Mouse (Mus musculus) heart, postnatal 0 days (tissue): ENCODE measurements around the gene Eipr1. TPM values are rescaled to one million over a fixed set of nuclear protein-coding genes. Genes with fewer than 3 reads are reported as not detected.
A peak's percentile ranks its signal among the peaks of the same experiment; 100 is the strongest.

ENCODE experiments used
- ATAC-seq: fragments of 200-750 bp; cut with Nextera tagmentation; 2 replicates; pipeline ENCODE4 v1.8.0; 2017; ENCODE audit warnings: low read depth, moderate number of reproducible peaks, moderate library complexity; ENCODE audit not compliant: insufficient read depth
- DNase-seq: peaks from one replicate; pipeline ENCODE4 v3.0.0-alpha.2; 2016; ENCODE audit warnings: low spot score
- H3K27ac ChIP-seq: fragments of 300-500 bp; sonication (generic); 2 replicates; pipeline ENCODE4 v1.5.1; 2014; ENCODE audit warnings: low read depth, mild to moderate bottlenecking
- H3K27me3 ChIP-seq: fragments of 300-500 bp; sonication (generic); 2 replicates; pipeline ENCODE4 v1.6.1; 2014; ENCODE audit warnings: low read length, mixed read lengths; ENCODE audit not compliant: control insufficient read depth, insufficient read depth
- H3K36me3 ChIP-seq: fragments of 300-500 bp; sonication (generic); replicated peaks from 2 replicates; pipeline ENCODE4 v1.6.1; 2014; ENCODE audit warnings: low read length, mixed read lengths; ENCODE audit not compliant: control insufficient read depth, insufficient read depth
- H3K4me1 ChIP-seq: fragments of 300-500 bp; sonication (generic); 2 replicates; pipeline ENCODE4 v1.6.1; 2014; ENCODE audit warnings: antibody characterized with exemption; ENCODE audit not compliant: control insufficient read depth, insufficient read depth
- H3K4me2 ChIP-seq: fragments of 300-500 bp; sonication (generic); 2 replicates; pipeline ENCODE4 v1.6.1; 2014; ENCODE audit warnings: low read depth, mild to moderate bottlenecking, low read length, moderate library complexity
- H3K4me3 ChIP-seq: fragments of 300-500 bp; sonication (generic); 2 replicates; pipeline ENCODE4 v1.5.1; 2014; ENCODE audit warnings: low read depth, low read length
- H3K9ac ChIP-seq: fragments of 300-500 bp; sonication (generic); replicated peaks from 2 replicates; pipeline ENCODE4 v1.6.1; 2014; ENCODE audit warnings: low read depth, low read length, mixed read lengths
- H3K9me3 ChIP-seq: fragments of 300-500 bp; sonication (generic); replicated peaks from 2 replicates; pipeline ENCODE4 v1.6.1; 2016; ENCODE audit warnings: low read length; ENCODE audit not compliant: control insufficient read depth
- CTCF ChIP-seq: IDR thresholded peaks from 2 replicates; pipeline ENCODE4 v1.5.1; 2016; ENCODE audit warnings: antibody characterized with exemption, control low read depth, low read depth
- EP300 ChIP-seq: IDR thresholded peaks from 2 replicates; pipeline ENCODE4 v1.6.1; 2016; ENCODE audit warnings: antibody characterized with exemption, low read depth
- WGBS: fragments of 180-500 bp; shearing (Covaris S2); extraction: QIAGEN DNeasy Blood & Tissue Kit; methylation state at CpG from one replicate; pipeline ENCODE4 v1.1.7; 2014; 5-methylcytosine and 5-hydroxymethylcytosine counted together
- polyA plus RNA-seq: library from polyadenylated mRNA; unstranded; fragments of >200 nt; fragmentation: Nextera tagmentation; extraction: Ambion mirVana; gene quantifications from 2 replicates; pipeline ENCODE4 v1.2.1, GENCODE M21; 2015
- total RNA-seq: library from RNA; depleted of rRNA; stranded (reverse); fragments of >200 nt; gene quantifications from 2 replicates; pipeline ENCODE4 v1.2.3, GENCODE M21; 2014; ENCODE audit warnings: low replicate concordance

Eipr1 gene
- total and polyA plus RNA-seq, 2 experiments from 2014 or later, result 13.0 to 29.3 TPM

DNA sequence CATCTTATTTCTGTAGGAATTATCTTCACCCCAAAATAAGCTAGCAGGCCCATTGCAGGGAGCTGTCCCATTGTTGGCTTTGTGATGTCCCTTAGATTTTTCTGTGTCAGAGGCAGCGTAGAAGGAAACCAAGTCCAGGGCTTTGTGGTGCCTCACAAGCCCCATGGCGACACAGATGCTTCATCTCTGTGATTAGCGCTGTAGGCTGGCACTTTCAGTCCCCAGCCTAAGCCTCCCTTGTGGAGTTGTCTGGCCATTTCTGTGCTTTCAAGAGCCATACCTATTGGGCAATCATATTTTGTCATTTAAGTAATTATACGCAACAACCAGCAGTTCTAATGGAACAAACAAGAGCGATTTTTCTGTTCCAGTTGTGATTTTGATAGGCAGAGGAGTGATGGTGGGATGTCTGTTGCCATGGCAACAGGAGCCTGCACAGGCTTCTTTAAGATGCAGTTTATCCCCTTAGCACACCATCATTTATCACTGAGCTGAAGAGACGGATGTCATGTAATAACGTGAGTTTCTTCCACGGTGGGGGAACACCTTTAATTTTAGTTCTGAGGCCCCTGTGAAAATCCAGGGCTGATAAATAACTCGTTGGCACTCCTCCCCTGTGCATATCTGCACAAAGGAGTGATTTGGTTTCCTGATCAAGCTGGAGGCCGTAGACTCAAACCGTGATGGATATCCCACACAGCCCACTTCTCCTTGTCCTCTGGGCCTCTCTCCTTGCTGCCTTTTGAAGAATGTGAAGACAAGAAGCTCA is 108.1 kb downstream of the Eipr1 start:
- no peak overlapping the region for H3K27ac ChIP-seq
- no peak for TF ChIP-seq CTCF
- TF ChIP-seq EP300, result no peak
- 72% methylated on average over 11 of the region's 11 CpGs for WGBS
- no peak overlapping the region for H3K9ac ChIP-seq
- DNase-seq, result no peak
- no peaks in the 10 kb centered on the region for H3K4me1 ChIP-seq
- no peak overlapping the region for H3K4me2 ChIP-seq
- no peak for ATAC-seq
- no peaks in the 10 kb centered on the region for H3K36me3 ChIP-seq
- no peaks in the 10 kb centered on the region for H3K9me3 ChIP-seq
- no peak overlapping the region for H3K4me3 ChIP-seq
- no peaks in the 10 kb centered on the region for H3K27me3 ChIP-seq

DNA sequence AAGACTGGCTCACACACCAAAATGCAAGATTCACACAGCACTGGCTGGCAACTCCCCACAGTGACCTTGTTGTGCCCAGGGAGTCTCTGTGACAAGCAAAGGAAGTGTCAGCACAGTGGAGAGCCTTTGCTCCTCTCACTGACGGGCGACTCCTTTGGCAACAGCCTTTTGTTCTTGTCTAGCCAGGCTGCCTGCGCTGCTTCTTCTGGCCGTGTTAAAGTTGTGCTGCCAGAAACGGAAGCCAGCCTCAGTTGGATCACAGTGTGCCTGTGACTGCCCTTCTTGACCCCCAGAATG is 108.6 kb downstream of the Eipr1 start:
- no peaks in the 10 kb centered on the region for H3K36me3 ChIP-seq
- no peak overlapping the region for H3K9ac ChIP-seq
- no peak overlapping the region for H3K4me3 ChIP-seq
- no peak overlapping the region for H3K4me2 ChIP-seq
- TF ChIP-seq CTCF, result no peak
- no peak for TF ChIP-seq EP300
- no peaks in the 10 kb centered on the region for H3K4me1 ChIP-seq
- no peaks in the 10 kb centered on the region for H3K9me3 ChIP-seq
- H3K27me3 ChIP-seq, result no peaks in the 10 kb centered on the region
- 50% methylated on average over 5 of the region's 5 CpGs for WGBS
- no peak overlapping the region for H3K27ac ChIP-seq
- no peak for DNase-seq
- ATAC-seq, result no peak

DNA sequence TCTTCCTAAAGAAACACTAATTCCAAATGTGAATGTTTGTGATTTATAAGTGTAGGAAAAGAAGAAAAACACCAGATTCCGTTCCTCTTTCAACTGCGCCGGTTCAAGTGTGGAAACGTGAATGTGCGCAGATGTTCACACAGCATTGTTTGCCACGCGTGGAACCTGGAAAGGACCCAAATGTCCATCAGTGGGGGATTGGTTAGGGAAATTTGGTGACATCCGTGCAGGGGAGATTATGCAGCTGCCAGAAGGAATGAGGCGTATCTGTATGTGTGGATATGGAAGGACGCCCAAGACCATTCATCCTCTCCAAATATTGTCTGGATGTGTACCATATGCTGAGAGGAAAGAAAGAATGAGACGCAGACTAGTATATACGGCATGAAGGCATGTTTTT is 111.7 kb downstream of the Eipr1 start:
- ATAC-seq (peak; percentile 27; the same call in 1 of the 2 replicates), DNase-seq (no peak)
- Histone ChIP-seq H3K9me3 (no peaks in the 10 kb centered on the region), H3K4me2 (no peak overlapping the region), H3K36me3 (0 out of 2 replicates have a peak, but pooled peaks cover 6% of the 10 kb centered on the region), H3K27ac (no peak overlapping the region), H3K27me3 (no peaks in the 10 kb centered on the region), H3K4me1 (no peaks in the 10 kb centered on the region), H3K9ac (no peak overlapping the region), H3K4me3 (no peak overlapping the region)
- WGBS, result 79% methylated on average over 12 of the region's 12 CpGs
- TF ChIP-seq EP300 (no peak), CTCF (no peak)

DNA sequence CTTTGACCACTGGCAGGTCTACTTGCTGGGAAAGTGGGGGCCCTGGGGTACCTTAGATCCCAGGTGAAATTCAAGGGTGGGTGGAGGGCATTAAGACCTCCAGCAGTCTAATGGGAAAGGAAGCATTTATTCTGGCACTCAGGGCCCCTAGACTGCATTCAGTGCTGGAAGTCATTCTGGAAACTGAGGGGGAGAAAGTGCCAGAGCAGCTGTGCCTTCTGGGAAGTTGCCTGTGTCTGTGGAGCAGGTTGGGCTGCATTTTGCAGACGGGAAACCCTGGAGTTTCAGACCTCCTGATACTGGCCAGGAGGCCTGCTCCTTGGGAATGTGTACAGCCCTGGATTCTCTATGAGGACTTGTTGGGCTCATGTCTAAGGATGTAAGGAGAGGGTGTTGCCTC is 114.5 kb downstream of the Eipr1 start:
- Histone ChIP-seq H3K36me3 (0 out of 2 replicates have a peak, but pooled peaks cover 6% of the 10 kb centered on the region), H3K4me3 (no peak overlapping the region), H3K4me1 (no peaks in the 10 kb centered on the region), H3K27ac (no peak overlapping the region), H3K27me3 (no peaks in the 10 kb centered on the region), H3K9ac (no peak overlapping the region), H3K4me2 (no peak overlapping the region), H3K9me3 (no peaks in the 10 kb centered on the region)
- ATAC-seq (no peak), DNase-seq (no peak)
- TF ChIP-seq EP300, result no peak
- no peak for TF ChIP-seq CTCF
- 41% methylated on average over 1 of the region's 1 CpGs for WGBS

DNA sequence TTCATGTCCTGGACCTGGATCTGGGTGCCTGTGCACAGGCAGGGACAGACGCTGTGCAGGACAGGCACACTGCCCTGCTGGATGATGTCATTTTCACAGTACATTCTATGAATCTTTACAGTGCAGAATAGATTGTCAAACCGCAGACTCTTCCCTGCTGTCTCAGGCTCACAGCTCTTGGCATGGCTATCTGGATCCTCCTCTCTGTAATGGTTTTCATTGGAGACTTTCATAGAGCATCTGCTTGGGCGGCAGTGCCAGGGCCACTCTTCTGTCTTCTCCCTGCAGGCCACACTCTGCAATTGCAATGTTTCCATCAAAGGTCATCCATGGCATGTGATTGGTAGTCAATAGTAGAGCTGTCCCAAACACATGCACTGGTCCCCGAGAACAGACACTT is 117.2 kb downstream of the Eipr1 start:
- 86% methylated on average over 4 of the region's 4 CpGs for WGBS
- Histone ChIP-seq H3K9me3 (no peaks in the 10 kb centered on the region), H3K4me3 (no peak overlapping the region), H3K36me3 (0 out of 2 replicates have a peak, but pooled peaks cover 6% of the 10 kb centered on the region), H3K27me3 (no peaks in the 10 kb centered on the region), H3K4me2 (no peak overlapping the region), H3K9ac (no peak overlapping the region), H3K27ac (no peak overlapping the region), H3K4me1 (no peaks in the 10 kb centered on the region)
- TF ChIP-seq CTCF (no peak), EP300 (no peak)
- ATAC-seq (no peak), DNase-seq (no peak)

DNA sequence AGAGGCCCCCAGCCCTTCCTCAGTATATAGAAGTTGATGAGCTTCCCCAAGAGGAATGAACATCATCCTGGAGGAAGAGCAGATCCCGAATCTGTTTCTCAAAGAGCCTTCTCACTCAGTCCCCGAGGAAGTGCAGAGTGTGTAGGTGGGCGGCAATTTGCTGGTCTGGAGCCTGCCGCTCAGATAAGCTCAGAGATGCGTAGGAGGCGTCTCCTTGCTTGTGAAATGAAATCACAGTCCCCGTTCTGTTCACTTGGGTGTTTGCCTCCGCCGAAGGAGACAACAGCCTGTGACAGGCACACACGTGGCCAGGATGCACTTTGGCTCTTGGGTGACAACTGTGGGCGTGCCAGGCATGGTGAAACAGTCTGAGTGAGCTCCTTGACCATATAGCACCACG is 120.7 kb downstream of the Eipr1 start:
- no peak for TF ChIP-seq CTCF
- TF ChIP-seq EP300, result no peak
- no peak overlapping the region for H3K9ac ChIP-seq
- 0 out of 2 replicates have a peak, but pooled peaks cover under 1% of the 10 kb centered on the region for H3K36me3 ChIP-seq
- H3K4me2 ChIP-seq, result no peak overlapping the region
- H3K4me3 ChIP-seq, result no peak overlapping the region
- DNase-seq, result no peak
- no peaks in the 10 kb centered on the region for H3K4me1 ChIP-seq
- no peaks in the 10 kb centered on the region for H3K9me3 ChIP-seq
- no peak overlapping the region for H3K27ac ChIP-seq
- H3K27me3 ChIP-seq, result no peaks in the 10 kb centered on the region
- no peak for ATAC-seq
- WGBS, result 56% methylated on average over 12 of the region's 12 CpGs
